Mouse (Mus musculus) embryonic facial prominence, embryonic 13.5 days (tissue): Measurements from ENCODE around the gene Vps13d. TPM values are rescaled to one million over a fixed set of nuclear protein-coding genes. Genes with fewer than 3 reads are reported as not detected.

Experiments
- ATAC-seq: fragments of 200-750 bp; cut with Nextera tagmentation; 2 replicates; pipeline ENCODE4 v1.8.0; 2017; ENCODE audit warnings: low read depth; ENCODE audit not compliant: insufficient number of reproducible peaks, insufficient read depth, low FRiP score, low TSS enrichment
- H3K27ac ChIP-seq: fragments of 300-500 bp; sonication (generic); 2 replicates; pipeline ENCODE4 v1.5.1; 2015; ENCODE audit warnings: moderate library complexity, mild to moderate bottlenecking, inconsistent platforms
- H3K27me3 ChIP-seq: fragments of 300-500 bp; sonication (generic); 2 replicates; pipeline ENCODE4 v1.6.1; 2015; ENCODE audit warnings: mild to moderate bottlenecking, inconsistent platforms
- H3K36me3 ChIP-seq: fragments of 300-500 bp; sonication (generic); 2 replicates; pipeline ENCODE4 v1.6.1; 2015; ENCODE audit warnings: mild to moderate bottlenecking, inconsistent platforms
- H3K4me1 ChIP-seq: fragments of 300-500 bp; sonication (generic); 2 replicates; pipeline ENCODE4 v1.6.1; 2015; ENCODE audit warnings: inconsistent platforms
- H3K4me2 ChIP-seq: fragments of 300-500 bp; sonication (generic); 2 replicates; pipeline ENCODE4 v1.6.1; 2015; ENCODE audit warnings: moderate library complexity, mild to moderate bottlenecking, inconsistent platforms
- H3K4me3 ChIP-seq: fragments of 300-500 bp; sonication (generic); 2 replicates; pipeline ENCODE4 v1.5.1; 2015; ENCODE audit warnings: mild to moderate bottlenecking, inconsistent platforms
- H3K9ac ChIP-seq: fragments of 300-500 bp; sonication (generic); 2 replicates; pipeline ENCODE4 v1.6.1; 2015; ENCODE audit warnings: mild to moderate bottlenecking, inconsistent platforms
- H3K9me3 ChIP-seq: fragments of 300-500 bp; sonication (generic); 2 replicates; pipeline ENCODE4 v1.6.1; 2016; ENCODE audit warnings: inconsistent platforms
- WGBS: fragments of 180-500 bp; shearing (Covaris S2); methylation state at CpG from one replicate; pipeline ENCODE4 v1.1.7; 2015; ENCODE audit warnings: mixed read lengths; 5-methylcytosine and 5-hydroxymethylcytosine counted together
- polyA plus RNA-seq: library from polyadenylated mRNA; unstranded; fragments of >200 nt; fragmentation: Nextera tagmentation; extraction: Ambion mirVana; gene quantifications from 2 replicates; pipeline ENCODE4 v1.2.1, GENCODE M21; 2015

The Vps13d gene
- polyA plus RNA-seq, 1 experiment from 2014 or later = 6.7 TPM

DNA sequence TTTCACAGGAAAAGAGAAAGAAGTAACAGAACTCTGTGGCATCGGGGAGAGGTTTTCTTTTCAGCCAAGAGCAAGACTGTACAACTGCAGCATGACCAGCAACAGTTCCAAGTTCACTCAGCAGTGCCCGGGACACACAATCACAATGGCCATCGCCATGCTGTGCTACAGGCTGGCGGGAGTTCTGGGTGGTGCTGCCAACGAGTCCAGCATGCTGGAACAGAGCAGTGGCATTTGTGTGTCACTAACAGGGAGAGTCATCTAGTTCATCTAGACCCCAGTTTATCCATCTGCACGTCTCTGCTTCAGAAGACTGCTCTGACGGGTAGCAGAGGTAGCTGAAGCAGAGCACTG, 169.4 kb downstream of the Vps13d start:
- no peak for ATAC-seq
- Histone ChIP-seq H3K27me3 (no peaks in the 10 kb centered on the region), H3K4me3 (no peak overlapping the region), H3K4me1 (peaks cover 40% of the 10 kb centered on the region), H3K27ac (peak overlapping the region; percentile 16; the same call in 1 of the 2 replicates), H3K9ac (no peak overlapping the region), H3K4me2 (no peak overlapping the region), H3K36me3 (no peaks in the 10 kb centered on the region), H3K9me3 (no peaks in the 10 kb centered on the region)
- 67% methylated on average over 7 of the region's 7 CpGs for WGBS

DNA sequence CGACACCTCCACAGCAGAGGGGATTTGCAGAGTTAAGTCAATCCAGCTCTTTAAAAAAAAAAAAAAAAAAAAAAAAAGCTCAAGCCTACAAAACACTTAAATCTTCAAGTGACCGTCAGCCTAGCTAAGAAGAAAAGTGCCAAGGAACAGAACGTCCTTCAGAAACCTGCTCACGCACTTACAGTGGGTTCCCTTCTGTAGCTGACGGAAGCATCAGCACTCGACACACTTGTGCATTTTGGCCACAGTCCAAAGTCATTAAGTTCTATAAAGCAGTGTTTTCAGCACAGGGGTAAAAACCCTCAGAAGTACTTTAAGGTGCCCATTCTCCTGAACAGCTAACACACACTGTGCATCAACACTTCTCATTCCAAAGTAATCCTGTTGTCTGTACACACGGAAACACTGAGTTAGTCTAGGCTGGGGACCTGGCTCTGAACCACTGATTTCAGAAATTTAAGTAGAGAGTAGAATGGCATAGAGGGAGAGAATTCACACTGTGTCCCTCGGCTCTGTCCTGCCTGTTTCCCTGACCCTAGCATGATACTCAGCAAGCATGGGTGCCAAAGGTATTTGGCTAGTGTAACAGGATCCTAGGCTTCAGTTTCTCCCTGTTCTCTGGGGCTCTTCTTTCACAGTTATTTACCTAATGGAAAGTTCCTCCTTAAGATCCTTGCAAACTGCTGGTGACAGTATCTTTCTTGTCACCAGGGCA, 170.0 kb downstream of the Vps13d start:
- no peak overlapping the region for H3K27ac ChIP-seq
- no peak for ATAC-seq
- no peak overlapping the region for H3K4me2 ChIP-seq
- no peaks in the 10 kb centered on the region for H3K9me3 ChIP-seq
- peaks cover 40% of the 10 kb centered on the region for H3K4me1 ChIP-seq
- peaks cover 2% of the 10 kb centered on the region; the same call in 1 of the 2 replicates for H3K36me3 ChIP-seq
- 53% methylated on average over 8 of the region's 8 CpGs for WGBS
- H3K27me3 ChIP-seq = no peaks in the 10 kb centered on the region
- H3K9ac ChIP-seq = no peak overlapping the region
- no peak overlapping the region for H3K4me3 ChIP-seq

DNA sequence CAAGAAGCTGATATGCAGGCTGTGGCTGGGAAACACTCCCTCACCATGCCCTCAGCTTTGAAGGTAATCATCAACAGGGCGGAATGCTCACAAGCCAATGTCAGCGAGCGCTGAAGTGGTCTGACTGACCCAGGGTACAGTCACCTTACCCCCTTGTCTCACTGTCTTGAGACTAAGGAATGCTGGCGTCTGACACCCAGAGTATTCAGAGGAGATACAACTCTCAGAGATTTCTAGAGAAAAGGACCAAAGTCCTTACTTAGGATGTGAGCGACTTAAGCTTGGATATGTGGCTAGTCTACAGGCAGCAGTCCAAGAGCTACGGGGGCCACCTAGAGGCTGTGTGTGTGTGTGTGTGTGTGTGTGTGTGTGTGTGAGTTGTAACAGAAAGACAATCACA, 170.9 kb downstream of the Vps13d start:
- H3K27me3 ChIP-seq = no peaks in the 10 kb centered on the region
- no peak overlapping the region for H3K9ac ChIP-seq
- H3K4me3 ChIP-seq = no peak overlapping the region
- H3K9me3 ChIP-seq = no peaks in the 10 kb centered on the region
- peaks cover 40% of the 10 kb centered on the region for H3K4me1 ChIP-seq
- H3K4me2 ChIP-seq = no peak overlapping the region
- no peak overlapping the region; the same call in 1 of the 2 replicates for H3K27ac ChIP-seq
- 81% methylated on average over 6 of the region's 6 CpGs for WGBS
- ATAC-seq = no peak
- peaks cover 11% of the 10 kb centered on the region for H3K36me3 ChIP-seq

GRCm38 (mm10) chr4:145022815-145023214, 172.0 kb downstream of the Vps13d start:
- Histone ChIP-seq H3K4me2 (no peak overlapping the region), H3K27me3 (no peaks in the 10 kb centered on the region), H3K4me3 (no peak overlapping the region), H3K27ac (no peak overlapping the region), H3K9me3 (no peaks in the 10 kb centered on the region), H3K9ac (no peak overlapping the region), H3K4me1 (peaks cover 40% of the 10 kb centered on the region), H3K36me3 (peaks cover 17% of the 10 kb centered on the region)
- ATAC-seq = no peak
- WGBS = 88% methylated on average over 5 of the region's 5 CpGs

- H3K27ac ChIP-seq = no peak overlapping the region
- no peak overlapping the region for H3K4me2 ChIP-seq
- peaks cover 38% of the 10 kb centered on the region for H3K4me1 ChIP-seq
- H3K9me3 ChIP-seq = no peaks in the 10 kb centered on the region
- no peak overlapping the region for H3K4me3 ChIP-seq
- WGBS = 94% methylated on average over 2 of the region's 2 CpGs
- H3K27me3 ChIP-seq = no peaks in the 10 kb centered on the region
- no peak overlapping the region for H3K9ac ChIP-seq
- ATAC-seq = no peak
- peaks cover 17% of the 10 kb centered on the region for H3K36me3 ChIP-seq
Observed at GRCm38 (mm10) chr4:145022211-145022610, 172.6 kb downstream of the Vps13d start.

GRCm38 (mm10) chr4:145020383-145020782, 174.4 kb downstream of the Vps13d start:
- no peak overlapping the region for H3K4me2 ChIP-seq
- H3K4me3 ChIP-seq = no peak overlapping the region
- ATAC-seq = no peak
- WGBS = 89% methylated on average over 2 of the region's 2 CpGs
- no peak overlapping the region for H3K27ac ChIP-seq
- no peaks in the 10 kb centered on the region for H3K27me3 ChIP-seq
- no peak overlapping the region for H3K9ac ChIP-seq
- H3K4me1 ChIP-seq = peaks cover 21% of the 10 kb centered on the region
- peaks cover 29% of the 10 kb centered on the region for H3K36me3 ChIP-seq
- no peaks in the 10 kb centered on the region for H3K9me3 ChIP-seq

GRCm38 (mm10) chr4:145019121-145019714, 175.6 kb downstream of the Vps13d start:
- H3K36me3 ChIP-seq = peaks cover 40% of the 10 kb centered on the region
- 89% methylated on average over 3 of the region's 3 CpGs for whole genome bisulfite sequencing
- no peak overlapping the region for H3K4me2 ChIP-seq
- ATAC-seq = no peak
- H3K4me1 ChIP-seq = peaks cover 10% of the 10 kb centered on the region
- no peak overlapping the region for H3K27ac ChIP-seq
- H3K4me3 ChIP-seq = no peak overlapping the region
- H3K9ac ChIP-seq = no peak overlapping the region
- no peaks in the 10 kb centered on the region for H3K27me3 ChIP-seq
- H3K9me3 ChIP-seq = no peaks in the 10 kb centered on the region

- H3K4me1 ChIP-seq = 0 out of 2 replicates have a peak, but pooled peaks cover 4% of the 10 kb centered on the region
- no peak for ATAC-seq
- 75% methylated on average over 2 of the region's 2 CpGs for WGBS
Observed at GRCm38 (mm10) chr4:145017745-145018144, 177.1 kb downstream of the Vps13d start.

GRCm38 (mm10) chr4:145016669-145017068, 178.1 kb downstream of the Vps13d start:
- no peak for ATAC-seq
- Histone ChIP-seq H3K4me1 (peaks cover 8% of the 10 kb centered on the region), H3K9ac (no peak overlapping the region), H3K27me3 (no peaks in the 10 kb centered on the region), H3K4me3 (no peak overlapping the region), H3K36me3 (peaks cover 41% of the 10 kb centered on the region), H3K9me3 (no peaks in the 10 kb centered on the region), H3K4me2 (no peak overlapping the region), H3K27ac (no peak overlapping the region)
- 87% methylated on average over 1 of the region's 1 CpGs for WGBS

More at GRCm38 (mm10) chr4:145017745-145018144, 177.1 kb downstream of the Vps13d start:
- H3K36me3 ChIP-seq = peaks cover 41% of the 10 kb centered on the region
- no peak overlapping the region for H3K4me3 ChIP-seq
- no peak overlapping the region for H3K27ac ChIP-seq
- no peak overlapping the region for H3K4me2 ChIP-seq
- H3K27me3 ChIP-seq = no peaks in the 10 kb centered on the region
- H3K9me3 ChIP-seq = no peaks in the 10 kb centered on the region
- no peak overlapping the region for H3K9ac ChIP-seq

DNA sequence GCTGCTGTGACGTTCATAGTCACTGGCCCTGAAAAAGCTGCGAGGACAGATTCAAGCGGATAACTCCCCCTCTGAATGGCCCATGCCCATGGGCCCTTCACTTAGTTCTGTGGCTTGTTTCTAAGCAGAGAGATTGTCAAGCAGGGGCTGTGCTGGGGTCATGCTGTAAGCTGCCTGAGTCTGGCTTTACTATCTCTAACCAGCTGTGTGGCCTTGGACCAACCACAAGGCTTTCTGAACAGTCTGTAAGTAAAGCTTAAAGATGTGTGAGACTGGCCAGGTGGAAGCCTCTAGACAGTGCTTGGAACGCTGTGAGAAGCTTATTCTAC, 180.2 kb downstream of the Vps13d start:
- H3K27ac ChIP-seq = no peak overlapping the region
- ATAC-seq = no peak
- WGBS = 84% methylated on average over 4 of the region's 4 CpGs
- H3K4me2 ChIP-seq = no peak overlapping the region
- H3K27me3 ChIP-seq = no peaks in the 10 kb centered on the region
- H3K4me1 ChIP-seq = peaks cover 25% of the 10 kb centered on the region
- no peak overlapping the region for H3K4me3 ChIP-seq
- no peaks in the 10 kb centered on the region for H3K9me3 ChIP-seq
- H3K36me3 ChIP-seq = peaks cover 37% of the 10 kb centered on the region
- H3K9ac ChIP-seq = no peak overlapping the region

GRCm38 (mm10) chr4:145013760-145014631, 180.8 kb downstream of the Vps13d start:
- Histone ChIP-seq H3K4me3 (no peak overlapping the region), H3K9ac (no peak overlapping the region), H3K9me3 (no peaks in the 10 kb centered on the region), H3K27me3 (no peaks in the 10 kb centered on the region), H3K36me3 (peaks cover 31% of the 10 kb centered on the region), H3K27ac (no peak overlapping the region), H3K4me1 (peaks cover 30% of the 10 kb centered on the region), H3K4me2 (no peak overlapping the region)
- ATAC-seq = no peak
- 87% methylated on average over 7 of the region's 7 CpGs for WGBS
